Mouse (Mus musculus) MN1 (cell line): ENCODE measurements around the gene Fxr2.
"Not testable (repeated sequence)": the region's sequence is repeated elsewhere in the genome, so short reads cannot be mapped to it uniquely, and the experiment has no call there.

Source experiments
- DNase-seq: peaks from one replicate; pipeline ENCODE4 v3.0.0-alpha.2; 2016; ENCODE audit warnings: low spot score

Gene Fxr2

DNA sequence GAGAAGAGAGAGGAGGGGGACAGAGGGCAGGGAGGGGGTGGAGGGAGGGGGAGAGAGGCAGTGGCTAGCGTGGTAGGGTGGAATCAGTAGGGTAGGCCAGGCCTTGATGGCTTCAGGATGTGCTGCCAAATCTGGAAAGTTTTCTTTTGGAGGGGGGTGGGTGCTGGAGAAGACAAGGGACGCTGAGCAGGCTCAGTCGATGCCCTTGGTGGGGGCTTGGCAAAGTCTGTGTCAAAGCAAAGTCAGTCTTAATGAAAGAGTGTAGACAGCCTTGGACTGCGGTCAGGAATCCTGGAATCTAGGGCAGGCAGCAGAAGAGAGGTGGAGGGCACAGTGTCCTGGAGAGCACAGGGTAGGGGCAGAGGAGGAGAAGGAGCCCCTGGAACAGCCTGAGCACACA lies 21.9 kb upstream of the Fxr2 start:
- DNase-seq = no peak

DNA sequence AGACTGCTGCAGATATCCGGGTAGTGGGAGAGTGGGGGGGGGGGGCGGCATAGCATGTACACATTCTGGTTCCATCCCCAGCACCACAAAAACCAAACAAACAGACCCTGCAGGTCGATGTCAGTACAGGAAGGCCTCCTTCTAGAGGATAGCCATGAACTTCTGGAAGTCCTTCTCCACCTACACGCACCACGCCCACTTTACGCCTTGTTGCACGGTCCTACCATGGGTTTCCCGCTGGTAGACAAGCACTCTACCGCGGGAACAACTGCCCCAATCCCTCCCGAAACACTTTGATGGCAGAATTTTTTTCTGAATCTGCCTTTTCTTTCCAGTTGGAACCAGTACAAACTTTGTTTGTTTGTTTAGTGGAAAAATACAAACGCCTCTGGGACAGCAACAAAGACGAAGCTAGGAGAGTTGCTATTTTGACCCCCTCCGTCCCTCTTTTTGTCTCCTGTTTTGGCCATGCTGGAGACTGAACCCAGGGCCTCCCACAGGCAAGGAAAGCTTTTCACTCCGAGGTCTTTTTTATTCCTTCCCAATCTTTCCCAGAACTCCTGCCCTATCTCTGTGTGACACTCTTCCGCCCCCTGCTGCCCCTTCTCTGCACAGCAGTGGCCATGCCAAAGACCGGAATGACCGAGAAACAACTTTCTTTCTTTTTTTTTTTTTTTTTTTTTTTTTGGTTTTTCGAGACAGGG lies 19.1 kb upstream of the Fxr2 start:
- peak; percentile 83 for DNase-seq

DNA sequence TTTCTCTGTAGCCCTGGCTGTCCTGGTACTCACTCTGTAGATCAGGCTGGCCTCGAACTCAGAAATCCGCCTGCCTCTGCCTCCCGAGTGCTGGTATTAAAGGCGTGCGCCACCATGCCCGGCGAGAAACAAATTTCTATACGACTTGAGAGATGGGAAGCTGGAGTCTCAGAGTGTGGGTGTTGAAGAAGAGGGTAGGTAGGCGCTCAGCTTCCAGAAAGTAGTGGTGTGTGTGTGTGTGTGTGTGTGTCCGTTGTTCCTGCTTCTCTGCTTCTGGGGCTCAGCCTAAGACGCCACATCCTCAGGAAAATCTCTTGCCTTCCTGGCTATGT lies 18.6 kb upstream of the Fxr2 start:
- DNase-seq = not testable (repeated sequence)

DNA sequence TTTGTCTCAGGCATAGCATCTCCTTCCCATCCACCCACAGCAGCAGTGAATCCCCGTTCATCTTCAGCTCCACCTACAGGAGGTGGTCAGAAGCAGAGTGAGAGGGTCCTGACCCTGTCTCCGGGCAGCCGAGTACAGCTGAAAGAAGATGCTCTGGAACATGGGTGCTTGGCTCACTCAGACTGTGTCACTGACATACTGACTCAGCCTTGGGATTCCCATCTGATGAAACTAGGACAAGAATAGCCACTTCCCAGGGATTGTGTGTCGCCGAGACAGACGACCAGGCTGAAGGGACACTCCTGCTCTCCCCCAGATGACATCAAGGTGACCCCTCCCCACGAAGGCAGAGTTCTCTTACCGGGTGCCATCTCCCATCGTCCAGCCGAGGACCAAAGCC lies 16.0 kb upstream of the Fxr2 start:
- DNase-seq = no peak

DNA sequence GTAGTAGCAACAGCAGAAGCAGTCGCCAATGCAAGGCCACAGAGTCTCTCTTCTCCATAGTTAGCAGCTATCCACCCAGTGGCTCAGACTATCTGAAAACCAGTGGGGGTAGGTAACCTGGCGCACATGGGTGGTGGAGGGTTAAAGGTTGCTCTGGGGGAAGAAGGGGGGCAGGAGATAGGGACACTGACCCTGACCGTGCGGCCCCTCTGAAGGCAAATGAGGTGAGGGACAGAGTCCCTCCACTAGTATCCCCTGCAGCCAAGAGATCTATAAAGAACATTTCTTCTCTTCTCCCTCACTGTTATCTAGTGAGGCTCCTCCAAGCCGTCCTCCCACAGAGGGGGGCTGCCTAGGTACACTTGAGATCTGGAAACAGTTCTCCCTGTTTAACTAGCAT lies 15.0 kb upstream of the Fxr2 start, which contains the start of gene Shbg:
Gene Shbg (minus strand): TSS at position 101 of the 400 bp plus-strand sequence.
- DNase-seq = no peak

DNA sequence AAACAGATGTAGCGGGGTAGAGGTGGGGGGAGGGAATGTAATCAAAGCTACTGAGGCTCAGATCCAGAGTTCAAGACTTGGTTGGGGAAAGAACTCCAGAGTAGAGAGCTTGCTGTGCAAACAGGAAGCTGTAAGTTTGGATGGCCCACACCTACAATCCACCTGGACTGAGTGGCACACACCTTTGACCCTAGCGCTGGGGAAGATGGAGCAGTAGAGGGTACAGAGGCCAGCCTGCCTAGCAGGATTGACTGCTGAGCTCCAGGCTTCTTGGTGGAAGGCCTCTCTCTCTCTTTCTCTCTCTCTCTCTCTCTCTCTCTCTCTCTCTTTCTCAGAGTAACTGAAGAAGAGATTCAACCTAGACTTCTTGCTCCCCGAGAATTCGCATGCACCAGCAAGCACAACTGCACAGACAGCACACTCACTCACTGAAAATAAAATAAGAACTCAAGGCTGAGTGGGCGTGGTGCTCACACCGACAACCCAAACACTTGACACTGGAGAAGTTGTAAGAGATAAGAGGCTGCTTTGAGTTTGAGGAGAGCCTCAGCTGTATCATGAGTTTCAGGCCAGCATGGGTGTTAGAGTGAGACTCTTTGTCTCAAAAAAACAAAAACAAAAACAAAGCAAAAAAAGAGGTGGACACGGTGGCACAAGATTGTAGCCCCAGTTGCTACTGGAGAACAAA lies 12.3 kb upstream of the Fxr2 start:
- no peak for DNase-seq

DNA sequence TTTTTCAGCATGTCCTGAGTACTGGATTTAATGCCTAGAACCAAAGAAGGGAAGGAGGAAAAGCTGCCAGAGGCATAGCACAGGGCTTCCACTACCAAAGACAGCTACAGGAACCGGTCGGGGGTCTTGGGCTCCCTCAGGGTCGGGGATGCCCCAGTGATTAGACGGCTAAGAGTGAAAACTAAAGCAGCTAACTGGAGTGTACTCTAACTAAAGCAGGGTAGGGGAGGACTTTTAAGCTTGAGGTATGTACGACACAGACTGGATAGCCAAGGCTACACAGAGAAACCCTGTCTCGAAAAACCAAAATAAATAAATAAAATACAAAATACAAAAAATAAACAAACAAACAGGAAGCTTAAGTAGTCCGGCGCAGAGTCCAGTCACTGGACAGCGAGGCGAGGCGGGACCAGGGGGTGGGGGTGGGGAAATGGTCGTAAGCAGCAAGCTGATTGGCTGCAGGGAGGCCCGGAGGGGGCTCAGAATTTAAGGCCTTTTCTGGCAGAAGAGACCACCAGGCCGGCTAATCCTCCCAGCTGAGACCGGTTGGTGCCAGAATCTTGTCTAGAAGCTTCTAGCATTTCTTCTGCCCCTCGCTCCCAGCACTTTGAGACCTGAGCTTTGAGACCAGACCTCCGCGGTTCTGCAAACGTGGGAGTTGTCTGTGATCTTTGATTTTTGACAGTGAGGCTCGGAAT lies 11.1 kb upstream of the Fxr2 start, which contains the start of gene Sat2:
Gene Sat2 (plus strand): TSS at position 454 of the 698 bp plus-strand sequence.
- DNase-seq = peak; percentile 58

DNA sequence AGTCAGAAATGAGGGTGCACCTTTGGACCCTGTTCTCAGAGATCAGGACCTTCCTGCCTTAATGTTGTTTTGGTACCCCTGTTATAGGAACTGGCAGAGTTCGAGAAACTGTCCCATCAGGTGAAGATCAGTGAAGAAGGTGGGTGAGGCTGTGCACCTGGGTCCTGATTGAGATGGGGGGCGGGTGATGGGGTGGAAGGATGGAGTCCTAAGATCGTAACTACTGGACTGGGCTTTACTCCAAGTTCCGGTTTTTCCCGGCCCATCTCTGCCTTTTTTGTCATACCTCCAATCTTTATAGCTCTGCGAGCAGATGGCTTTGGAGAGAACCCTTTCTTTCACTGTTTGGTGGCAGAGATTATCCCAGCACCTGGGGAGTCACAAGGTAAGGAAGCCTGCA lies 10.4 kb upstream of the Fxr2 start:
- DNase-seq = no peak

DNA sequence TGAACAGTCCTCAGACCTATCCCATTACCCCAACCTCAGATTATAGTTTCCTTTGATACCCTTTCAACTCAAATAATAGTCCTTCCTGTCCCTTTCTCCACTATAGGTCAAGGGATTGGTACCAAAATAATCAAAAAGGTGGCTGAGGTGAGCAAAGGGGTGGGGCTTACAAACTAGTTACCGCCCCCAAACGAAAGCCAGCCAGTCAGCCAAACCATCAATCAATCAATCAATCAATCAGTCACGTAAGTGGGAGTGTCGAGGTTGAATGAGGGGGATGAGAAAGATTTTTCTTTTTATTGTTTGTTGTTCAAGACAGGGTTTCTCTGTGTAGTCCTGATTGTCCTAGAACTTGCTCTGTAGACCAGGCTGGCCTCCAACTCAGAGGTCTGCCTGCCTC lies 9.8 kb upstream of the Fxr2 start:
- no peak for DNase-seq

DNA sequence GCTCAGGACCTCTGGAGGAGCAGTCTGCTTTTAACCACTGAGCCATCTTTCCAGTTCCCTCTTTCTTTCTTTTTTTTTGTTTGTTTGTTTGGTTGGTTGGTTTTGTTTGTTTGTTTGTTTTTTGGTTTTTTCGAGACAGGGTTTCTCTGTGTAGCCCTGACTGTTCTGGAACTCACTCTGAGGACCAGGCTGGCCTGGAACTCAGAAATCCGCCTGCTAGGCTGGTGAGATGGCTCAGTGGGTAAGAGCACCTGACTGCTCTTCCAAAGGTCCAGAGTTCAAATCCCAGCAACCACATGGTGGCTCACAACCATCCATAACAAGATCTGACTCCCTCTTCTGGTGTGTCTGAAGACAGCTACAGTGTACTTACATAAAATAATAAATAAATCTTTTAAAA lies 8.5 kb upstream of the Fxr2 start:
- not testable (repeated sequence) for DNase-seq

DNA sequence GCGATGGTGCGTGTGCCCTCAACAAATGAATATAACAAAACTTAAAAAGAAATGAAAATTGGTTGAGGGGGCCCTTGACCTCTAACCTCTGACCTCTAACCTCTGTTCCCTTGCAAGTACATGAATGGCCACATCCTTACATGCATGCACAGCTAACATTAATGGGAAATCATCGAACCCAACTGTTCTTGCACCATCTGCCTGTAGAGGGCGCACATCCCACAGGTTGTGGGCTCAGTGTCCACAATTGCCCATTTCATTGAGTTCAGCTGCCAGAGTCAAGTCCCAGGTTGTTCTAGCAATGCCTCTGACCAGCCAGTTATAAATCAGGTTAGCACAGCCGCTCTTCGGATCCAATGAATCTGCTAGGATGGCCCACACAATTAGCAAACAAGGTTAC lies 4.5 kb upstream of the Fxr2 start:
- peak; percentile 83 for DNase-seq

DNA sequence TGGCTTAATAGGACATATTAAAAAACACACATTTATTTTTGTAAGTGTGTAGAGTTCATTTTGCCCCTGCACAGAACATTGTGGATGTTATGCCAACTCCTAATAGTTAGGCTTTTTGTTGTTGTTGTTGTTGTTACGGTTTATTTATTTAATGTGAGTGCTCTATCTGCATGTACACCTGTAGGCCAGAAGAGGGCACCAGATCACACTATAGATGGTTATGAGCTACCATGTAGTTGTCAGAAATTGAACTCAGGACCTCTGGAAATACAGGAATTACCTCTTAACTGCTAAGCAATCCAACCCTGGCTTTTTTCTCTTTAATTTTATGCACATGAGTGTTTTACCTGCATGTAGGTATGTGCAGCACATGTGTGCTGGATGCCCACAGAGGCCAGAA lies 3.0 kb upstream of the Fxr2 start:
- peak; percentile 28 for DNase-seq

DNA sequence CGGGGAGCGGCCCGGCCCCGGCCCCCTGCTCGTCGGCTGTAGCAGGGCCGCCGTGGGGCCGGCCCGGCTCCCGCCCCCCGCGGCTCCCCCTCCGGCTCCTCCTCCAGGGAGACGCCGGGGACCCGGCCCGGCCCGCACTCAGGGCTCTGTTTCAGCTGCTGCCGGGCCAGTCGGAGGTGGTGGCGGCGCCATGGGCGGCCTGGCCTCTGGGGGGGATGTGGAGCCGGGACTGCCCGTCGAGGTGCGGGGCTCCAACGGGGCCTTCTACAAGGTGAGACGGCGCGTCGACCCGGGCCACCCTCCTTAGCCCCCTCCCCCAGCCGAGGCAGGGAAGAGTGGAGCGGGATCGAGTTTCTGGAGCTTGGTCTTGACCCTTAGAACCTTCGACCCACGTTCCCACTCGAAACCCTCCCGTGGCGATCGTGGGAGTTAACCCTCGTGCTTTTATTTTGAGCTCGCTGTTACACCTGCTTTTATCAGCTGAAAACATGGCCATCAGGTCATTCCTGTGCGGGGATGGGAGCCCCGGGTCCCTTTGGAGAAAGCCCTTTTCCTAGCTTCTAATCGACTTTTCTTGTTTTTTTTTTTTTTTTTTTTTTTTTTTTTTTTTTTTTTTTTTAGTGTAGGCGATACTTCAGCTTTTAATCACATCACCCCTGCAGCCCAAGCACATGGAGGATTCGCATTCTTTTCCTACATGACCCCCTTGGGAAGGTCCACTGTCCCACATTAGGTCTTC lies 507 bp downstream of the Fxr2 start:
- DNase-seq = peak; percentile 56

DNA sequence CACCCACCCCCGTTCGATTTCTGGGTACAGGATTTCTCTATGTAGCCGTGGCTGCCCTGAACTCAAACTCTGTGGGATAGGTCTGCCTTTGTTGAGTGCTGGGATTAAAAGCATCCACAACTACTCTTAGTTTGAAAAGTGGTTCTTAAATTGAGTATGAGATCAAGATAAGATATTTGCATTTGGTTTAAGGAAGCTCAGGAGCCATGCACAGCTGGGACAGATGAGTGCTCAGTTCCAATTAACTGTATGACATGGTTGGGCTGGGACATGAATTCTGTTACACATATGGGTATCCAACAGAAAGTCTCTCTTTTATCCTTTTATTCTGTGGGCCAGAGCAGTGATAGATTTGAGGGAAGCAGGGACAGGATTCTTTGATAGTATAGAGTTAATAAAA lies 2.7 kb downstream of the Fxr2 start:
- no peak for DNase-seq

DNA sequence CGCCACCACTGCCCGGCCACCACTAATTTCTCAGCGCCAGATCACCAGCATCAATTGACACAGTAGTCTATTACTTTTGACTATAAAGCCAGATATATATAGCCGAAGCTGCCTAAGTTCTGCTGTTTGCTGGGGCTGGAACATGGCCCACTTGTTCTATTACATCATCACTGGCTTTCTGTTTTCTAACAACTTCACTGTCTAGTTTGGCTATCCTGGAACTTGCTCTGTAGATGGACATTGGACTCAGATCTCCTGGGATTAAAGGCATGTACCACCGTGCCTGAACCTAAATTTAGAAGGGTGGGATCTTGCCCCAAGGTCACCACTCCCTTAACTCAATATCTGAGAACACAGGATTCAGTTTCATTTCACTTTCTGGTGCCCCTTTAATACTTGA lies 13.1 kb downstream of the Fxr2 start:
- no peak for DNase-seq

DNA sequence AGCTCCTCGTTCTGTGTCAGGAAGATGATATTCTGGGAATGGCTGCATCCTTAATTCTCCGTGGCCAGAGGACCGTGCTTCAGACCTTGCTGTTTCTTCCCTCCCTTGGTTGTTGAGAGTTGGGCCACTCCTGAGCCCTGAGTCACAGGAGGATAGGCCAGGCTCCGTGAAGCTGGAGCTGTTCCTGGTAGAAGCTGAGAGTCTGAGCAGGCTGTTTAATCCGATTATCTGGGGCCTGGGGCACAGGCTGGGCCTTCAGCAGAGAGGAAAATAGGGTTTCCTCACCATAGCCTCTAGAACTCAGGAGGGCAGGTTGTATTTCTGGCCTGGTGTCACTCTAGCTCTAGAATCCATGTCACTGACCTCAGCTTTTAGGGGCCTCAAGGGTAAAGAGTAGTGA lies 20.6 kb downstream of the Fxr2 start:
- DNase-seq = peak; percentile 70

DNA sequence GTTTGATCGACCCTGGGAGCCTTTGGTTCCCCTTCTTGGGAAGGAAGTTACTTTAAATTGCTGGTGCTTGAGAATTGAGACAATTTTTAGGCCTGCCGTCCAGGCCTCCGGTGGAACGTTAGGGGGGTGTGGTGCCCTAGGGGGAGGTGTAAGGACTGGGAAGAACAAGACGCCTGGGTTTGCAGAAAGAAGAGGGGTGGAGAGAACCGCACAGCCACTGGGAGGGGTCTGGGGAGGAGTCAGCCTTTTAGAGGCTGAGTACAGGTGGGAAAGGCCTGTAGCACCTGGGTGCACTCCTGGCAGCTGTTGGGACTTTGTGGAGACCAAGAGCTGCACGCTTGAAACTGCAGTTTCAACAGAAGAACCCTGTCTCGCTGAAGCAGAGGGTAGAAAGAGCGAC lies 22.0 kb downstream of the Fxr2 start:
- DNase-seq = no peak

DNA sequence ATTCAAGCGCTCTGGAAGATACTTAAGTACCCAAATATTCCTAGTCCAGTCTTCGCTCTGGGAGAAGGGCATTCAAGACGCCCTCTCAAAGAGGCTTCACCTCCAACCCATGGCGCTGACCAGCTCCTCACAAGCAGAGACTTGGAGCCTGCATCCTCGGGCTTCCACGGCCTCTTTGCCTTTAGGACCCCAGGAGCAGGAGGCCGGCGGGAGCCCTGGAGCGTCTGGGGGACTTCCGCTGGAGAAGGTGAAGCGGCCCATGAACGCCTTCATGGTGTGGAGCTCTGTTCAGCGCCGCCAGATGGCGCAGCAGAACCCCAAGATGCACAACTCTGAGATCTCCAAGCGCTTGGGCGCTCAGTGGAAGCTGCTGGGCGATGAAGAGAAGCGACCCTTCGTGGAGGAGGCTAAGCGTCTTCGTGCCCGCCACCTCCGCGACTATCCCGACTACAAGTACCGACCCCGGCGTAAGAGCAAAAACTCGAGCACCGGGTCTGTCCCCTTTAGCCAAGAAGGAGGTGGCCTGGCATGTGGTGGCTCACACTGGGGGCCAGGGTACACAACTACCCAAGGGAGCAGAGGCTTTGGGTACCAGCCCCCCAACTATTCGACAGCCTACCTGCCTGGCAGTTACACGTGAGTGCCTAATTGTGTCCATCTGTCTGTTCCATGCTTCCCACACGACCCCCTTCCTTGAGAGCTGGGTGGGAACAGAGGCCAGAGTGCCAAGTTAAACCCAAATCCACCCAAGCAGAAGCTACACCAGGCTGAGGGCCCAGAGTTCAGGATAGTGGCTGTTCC lies 22.7 kb downstream of the Fxr2 start, which contains the start of gene Sox15:
Gene Sox15 (plus strand): TSS at position 51 of the 801 bp plus-strand sequence.
- no peak for DNase-seq

DNA sequence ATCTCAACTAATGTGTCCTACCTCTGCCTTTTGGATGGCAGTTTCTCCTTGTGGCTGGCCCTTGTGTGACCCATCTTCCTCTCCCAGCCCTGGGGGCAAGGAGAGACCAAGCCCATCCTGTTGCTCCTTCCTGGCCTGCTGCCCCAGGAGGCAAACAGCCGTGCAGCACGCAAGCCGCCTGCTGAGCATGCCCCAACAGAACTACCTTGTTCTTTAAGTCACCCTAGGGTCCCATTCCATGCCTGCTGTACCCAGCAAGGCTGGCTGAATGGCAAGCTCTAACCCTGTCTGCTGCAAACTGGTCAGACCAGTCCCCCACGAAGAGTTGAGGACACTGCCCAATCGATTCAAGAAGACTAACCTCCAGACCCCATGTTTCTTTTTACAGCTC lies 23.3 kb downstream of the Fxr2 start:
- no peak for DNase-seq

DNA sequence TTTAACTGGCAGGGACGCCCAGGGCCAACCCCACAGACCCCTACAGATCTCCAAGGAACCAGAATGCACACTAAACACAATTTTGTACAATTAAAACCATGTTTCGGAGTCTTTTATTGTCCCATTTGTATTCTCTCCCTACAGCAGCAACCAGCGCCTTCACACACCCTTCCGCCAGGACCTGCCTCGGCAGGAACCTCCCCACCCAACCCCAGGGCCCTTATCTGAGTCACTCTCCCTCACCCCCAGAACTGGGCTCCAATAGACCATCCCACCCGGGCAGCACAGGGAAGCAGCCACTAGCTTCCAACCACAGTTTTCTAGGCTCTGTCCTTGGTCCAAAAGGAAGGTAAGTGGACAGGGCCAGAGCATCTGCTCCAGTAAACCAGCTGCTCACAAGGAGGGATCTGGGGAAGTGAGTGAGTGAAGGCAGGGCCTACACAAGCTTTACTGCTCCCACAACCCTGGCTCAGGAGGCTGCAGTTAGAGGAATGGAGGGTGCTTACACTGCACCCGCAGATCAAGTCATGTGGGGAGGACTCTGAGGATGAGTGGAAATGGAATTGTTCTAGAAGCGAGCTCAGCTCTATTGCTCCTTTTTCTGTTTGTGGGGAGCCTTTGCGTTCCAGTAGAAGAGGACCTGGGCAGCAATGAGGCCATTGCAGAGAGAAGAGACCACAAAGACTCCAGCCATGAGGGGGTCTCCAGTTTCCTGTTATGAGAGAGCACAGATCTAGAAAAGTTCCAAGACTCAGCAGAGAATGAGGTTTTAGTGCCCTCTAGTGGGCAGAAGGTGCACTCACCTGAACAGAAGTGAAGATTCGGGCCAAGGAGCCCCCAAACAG lies 24.0 kb downstream of the Fxr2 start:
- peak; percentile 62 for DNase-seq

DNA sequence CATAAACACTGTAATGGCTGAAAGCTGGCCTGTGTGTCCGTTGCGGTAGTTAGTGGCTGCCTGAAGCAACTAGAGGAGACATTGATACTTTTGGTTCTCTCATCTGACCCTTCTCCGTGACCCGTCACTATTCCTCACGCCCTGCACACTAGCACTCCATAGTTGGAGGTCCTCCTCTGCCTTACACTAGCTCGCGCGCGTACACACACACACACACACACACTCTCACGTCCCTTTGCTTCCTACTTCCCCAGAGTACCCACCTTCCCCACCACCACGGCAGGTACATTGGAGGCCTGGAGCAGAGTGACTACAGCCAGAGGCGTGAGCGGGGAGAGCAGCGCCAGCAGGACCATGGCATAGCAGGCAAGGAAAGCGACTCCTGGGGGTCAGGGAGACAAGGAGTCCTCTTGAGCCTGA lies 24.7 kb downstream of the Fxr2 start:
- DNase-seq = no peak
